Mouse (Mus musculus) liver, adult 2 months (tissue): ENCODE results near the gene Phactr2. TPM values are rescaled to one million over a fixed set of nuclear protein-coding genes. Genes with fewer than 3 reads are reported as not detected.

Source experiments
- DNase-seq: peaks from one replicate; pipeline ENCODE4 v3.0.0-alpha.2; 2011; ENCODE audit warnings: low read depth, low spot score; ENCODE audit errors: extremely low read depth
- H3K27ac ChIP-seq: fragments of 200-500 bp; replicated peaks from 2 replicates; pipeline ENCODE4 v1.5.1; 2012; ENCODE audit warnings: low read depth, mild to moderate bottlenecking, control low read depth, inconsistent platforms, low read length; ENCODE audit not compliant: insufficient read depth
- H3K27me3 ChIP-seq: fragments of 200-500 bp; 2 replicates; pipeline ENCODE4 v1.6.1; 2012; ENCODE audit warnings: mild to moderate bottlenecking, moderate library complexity, low read length, inconsistent platforms; ENCODE audit not compliant: control insufficient read depth, insufficient read depth
- H3K36me3 ChIP-seq: fragments of 200-500 bp; 2 replicates; pipeline ENCODE4 v1.6.1; 2012; ENCODE audit warnings: low read length, inconsistent platforms; ENCODE audit not compliant: control insufficient read depth, insufficient read depth
- H3K4me1 ChIP-seq: fragments of 200-500 bp; 2 replicates; pipeline ENCODE4 v1.6.1; 2011; ENCODE audit warnings: low read length; ENCODE audit not compliant: control insufficient read depth, insufficient read depth
- H3K4me3 ChIP-seq: fragments of 200-500 bp; 2 replicates; pipeline ENCODE4 v1.5.1; 2011; ENCODE audit warnings: low read depth, mild to moderate bottlenecking, control low read depth, low read length, moderate library complexity; ENCODE audit not compliant: insufficient read depth
- H3K79me2 ChIP-seq: fragments of 200-500 bp; 2 replicates; pipeline ENCODE4 v1.6.1; 2012; ENCODE audit warnings: inconsistent platforms, mild to moderate bottlenecking, low read length, moderate library complexity; ENCODE audit not compliant: control insufficient read depth, insufficient read depth
- H3K9ac ChIP-seq: fragments of 200-500 bp; 2 replicates; pipeline ENCODE4 v1.6.1; 2012; ENCODE audit warnings: low read depth, mild to moderate bottlenecking, control low read depth, inconsistent platforms, low read length
- CTCF ChIP-seq: fragments of 200-500 bp; IDR thresholded peaks from 2 replicates; pipeline ENCODE4 v1.5.1; 2011; ENCODE audit warnings: low read depth, low read length, control low read depth
- POLR2A ChIP-seq: fragments of 200-500 bp; IDR thresholded peaks from 2 replicates; pipeline ENCODE4 v1.6.1; 2011; ENCODE audit warnings: low read length, control low read depth; ENCODE audit not compliant: insufficient read depth; ENCODE audit errors: extremely low read depth
- WGBS: fragments of 180-500 bp; shearing (Covaris S2); methylation state at CpG from one replicate; pipeline ENCODE4 v1.1.7; 2018; 5-methylcytosine and 5-hydroxymethylcytosine counted together
- polyA plus RNA-seq: library from polyadenylated mRNA; depleted of rRNA; stranded (reverse); fragments of >200 nt; gene quantifications from 2 replicates; pipeline ENCODE4 v1.2.3, GENCODE M21; 2012
- total RNA-seq: library from RNA; depleted of rRNA; stranded (reverse); fragments of >200 nt; gene quantifications from 2 replicates; pipeline ENCODE4 v1.2.3, GENCODE M21; 2014

Phactr2 gene
- total and polyA plus RNA-seq, 2 experiments = 1.2 to 3.9 TPM

DNA sequence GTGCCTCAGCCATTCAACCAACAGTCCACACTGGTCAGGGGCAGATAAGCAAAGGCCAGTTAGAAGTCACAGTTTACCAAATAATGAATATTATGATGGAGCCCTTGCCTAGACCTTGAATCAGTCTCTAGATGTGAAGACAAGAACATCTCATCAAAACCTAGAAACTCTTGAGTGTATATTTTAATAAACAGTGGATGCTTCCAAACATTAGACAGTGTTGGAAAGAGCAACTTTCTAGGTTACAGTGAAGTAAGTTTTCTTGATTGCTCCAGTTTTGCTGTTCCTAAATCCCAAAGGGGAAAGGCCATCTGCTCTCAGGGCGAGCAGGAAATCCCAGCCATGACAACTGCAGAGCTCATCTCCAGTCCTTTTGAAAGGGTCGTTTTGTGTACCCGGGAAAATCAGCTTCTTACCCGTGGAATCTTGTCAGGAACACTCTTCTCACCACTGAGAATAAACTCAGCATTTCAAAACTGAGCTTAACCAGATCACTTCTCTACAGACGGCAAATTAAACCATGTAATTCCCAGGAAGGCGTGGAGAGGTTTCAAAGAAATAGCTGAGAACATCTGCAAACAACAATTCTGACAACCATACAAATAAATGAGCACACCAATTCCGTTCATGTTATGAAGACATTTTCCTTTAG is 296.1 kb downstream of the Phactr2 start, which contains the start of gene Zc2hc1b:
Zc2hc1b (minus strand) TSS at position 51 of the 652 bp plus-strand sequence.
- Histone ChIP-seq H3K4me1 (no peaks in the 10 kb centered on the region), H3K27ac (no peak within 1 kb of the TSS), H3K36me3 (peaks cover 56% of the 10 kb centered on the region), H3K79me2 (no peaks in the 10 kb centered on the region), H3K4me3 (no peak within 1 kb of the TSS), H3K27me3 (no peaks in the 10 kb centered on the region), H3K9ac (no peak within 1 kb of the TSS)
- no peak for DNase-seq
- WGBS = 86% methylated on average over 7 of the region's 7 CpGs
- TF ChIP-seq CTCF (no peak), POLR2A (no peak)

DNA sequence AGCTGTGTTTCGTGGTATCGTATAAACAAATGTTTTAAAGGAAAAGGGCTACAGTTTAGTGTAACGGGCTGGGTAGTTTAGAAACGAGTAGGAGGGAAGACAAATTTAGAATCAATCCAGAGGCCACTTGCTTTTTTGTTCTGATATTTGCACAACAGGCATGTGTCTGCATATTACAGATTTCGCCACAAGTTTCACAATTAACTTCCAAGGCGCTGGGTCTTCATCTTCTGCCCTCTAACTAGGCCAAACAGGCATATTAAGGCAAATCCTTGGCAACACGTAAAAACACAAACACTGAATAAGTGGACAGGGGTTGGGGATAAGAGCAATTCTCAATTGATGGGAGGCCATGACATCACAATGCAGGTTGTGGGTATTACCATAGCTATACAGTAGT is 298.3 kb downstream of the Phactr2 start:
- WGBS = 92% methylated on average over 7 of the region's 7 CpGs
- no peaks in the 10 kb centered on the region for H3K79me2 ChIP-seq
- no peak for DNase-seq
- H3K4me3 ChIP-seq = no peak overlapping the region
- no peak overlapping the region for H3K27ac ChIP-seq
- TF ChIP-seq POLR2A = no peak
- no peak for TF ChIP-seq CTCF
- no peaks in the 10 kb centered on the region for H3K4me1 ChIP-seq
- H3K9ac ChIP-seq = no peak overlapping the region
- no peaks in the 10 kb centered on the region for H3K27me3 ChIP-seq
- H3K36me3 ChIP-seq = peaks cover 36% of the 10 kb centered on the region

DNA sequence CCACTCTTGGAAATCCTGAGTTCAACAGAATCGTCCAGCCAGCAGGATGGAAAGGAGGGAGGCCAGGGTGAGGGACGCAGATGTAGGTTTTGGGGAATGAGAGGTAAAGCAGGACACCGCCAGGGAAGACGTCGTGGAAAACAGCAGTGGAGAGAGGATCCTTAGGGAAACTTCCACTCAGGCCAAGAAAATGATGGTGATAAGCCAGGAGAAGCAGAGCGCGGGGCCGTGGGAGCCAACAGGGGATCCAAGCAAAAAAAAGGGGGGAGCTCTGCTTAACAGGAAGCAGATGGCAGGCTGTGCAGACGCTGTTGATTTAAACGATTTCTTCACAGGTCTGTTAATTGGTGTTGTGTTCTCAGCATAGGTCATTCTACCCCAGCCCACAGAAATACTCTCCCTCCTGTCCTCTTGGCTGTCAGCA is 301.4 kb downstream of the Phactr2 start:
- TF ChIP-seq POLR2A = no peak
- no peak for TF ChIP-seq CTCF
- Histone ChIP-seq H3K4me3 (no peak overlapping the region), H3K79me2 (no peaks in the 10 kb centered on the region), H3K27me3 (no peaks in the 10 kb centered on the region), H3K9ac (no peak overlapping the region), H3K36me3 (peaks cover 9% of the 10 kb centered on the region; the same call in 1 of the 2 replicates), H3K4me1 (no peaks in the 10 kb centered on the region), H3K27ac (no peak overlapping the region)
- no peak for DNase-seq
- 70% methylated on average over 10 of the region's 10 CpGs for WGBS

DNA sequence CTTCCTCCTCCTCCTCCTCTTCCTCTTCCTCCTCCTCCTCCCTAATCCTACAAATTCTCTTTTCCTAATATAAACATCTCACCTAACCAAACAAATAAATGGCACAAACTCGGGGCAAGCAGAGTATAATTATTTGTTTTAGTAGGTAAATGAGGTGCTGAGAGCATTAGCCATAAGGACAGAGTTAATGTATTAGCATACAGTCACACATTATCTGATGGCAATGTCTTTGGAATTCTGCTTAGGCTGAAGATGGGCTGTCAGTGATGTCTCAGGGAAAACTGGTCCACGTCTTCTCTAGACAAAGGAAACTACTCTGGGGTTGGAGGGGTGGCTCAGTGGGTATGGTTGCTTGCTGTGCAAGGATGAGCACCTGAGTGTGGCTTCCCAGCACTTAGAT is 302.8 kb downstream of the Phactr2 start:
- Histone ChIP-seq H3K79me2 (no peaks in the 10 kb centered on the region), H3K27me3 (no peaks in the 10 kb centered on the region), H3K4me1 (no peaks in the 10 kb centered on the region), H3K36me3 (no peaks in the 10 kb centered on the region), H3K4me3 (no peak overlapping the region), H3K27ac (no peak overlapping the region), H3K9ac (no peak overlapping the region)
- 50% methylated on average over 2 of the region's 2 CpGs for WGBS
- TF ChIP-seq POLR2A (no peak), CTCF (no peak)
- DNase-seq = no peak

DNA sequence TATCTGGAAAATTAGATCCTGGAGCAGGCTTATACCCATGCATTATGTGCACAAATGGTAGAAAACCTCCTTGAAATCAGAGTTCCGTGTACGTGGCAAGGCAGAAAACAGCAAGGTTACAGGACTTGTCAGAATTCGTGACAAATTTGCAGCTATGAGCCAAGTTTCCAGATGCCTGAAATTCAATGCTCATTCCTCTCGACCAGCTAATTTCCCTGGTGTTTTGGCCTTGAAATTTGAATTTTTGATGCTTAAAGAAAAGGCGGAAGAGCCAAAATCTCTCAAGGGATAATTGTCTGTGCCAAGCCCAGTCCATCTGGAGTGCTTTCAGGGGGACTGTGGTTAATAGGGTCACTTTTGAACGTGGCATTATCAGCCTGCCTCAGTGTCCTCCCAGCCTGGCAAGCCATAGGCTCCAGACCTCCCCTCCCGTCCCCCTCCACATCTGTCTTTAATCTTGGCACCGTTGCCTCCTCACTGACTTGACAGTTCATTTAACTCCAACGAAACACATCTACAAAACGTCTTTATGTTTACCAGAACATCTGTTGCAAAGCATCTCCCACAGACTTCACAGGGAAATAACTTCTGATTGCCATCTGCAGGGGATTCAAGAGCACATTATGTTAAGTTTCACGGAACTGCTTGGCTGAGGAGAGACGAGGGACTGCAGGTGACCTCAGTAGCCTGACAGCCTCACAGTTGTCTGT is 303.3 kb downstream of the Phactr2 start:
- no peak for TF ChIP-seq CTCF
- Histone ChIP-seq H3K4me3 (no peak overlapping the region), H3K4me1 (no peaks in the 10 kb centered on the region), H3K79me2 (no peaks in the 10 kb centered on the region), H3K9ac (no peak overlapping the region), H3K27ac (no peak overlapping the region), H3K27me3 (no peaks in the 10 kb centered on the region), H3K36me3 (no peaks in the 10 kb centered on the region)
- DNase-seq = no peak
- 63% methylated on average over 12 of the region's 12 CpGs for WGBS

DNA sequence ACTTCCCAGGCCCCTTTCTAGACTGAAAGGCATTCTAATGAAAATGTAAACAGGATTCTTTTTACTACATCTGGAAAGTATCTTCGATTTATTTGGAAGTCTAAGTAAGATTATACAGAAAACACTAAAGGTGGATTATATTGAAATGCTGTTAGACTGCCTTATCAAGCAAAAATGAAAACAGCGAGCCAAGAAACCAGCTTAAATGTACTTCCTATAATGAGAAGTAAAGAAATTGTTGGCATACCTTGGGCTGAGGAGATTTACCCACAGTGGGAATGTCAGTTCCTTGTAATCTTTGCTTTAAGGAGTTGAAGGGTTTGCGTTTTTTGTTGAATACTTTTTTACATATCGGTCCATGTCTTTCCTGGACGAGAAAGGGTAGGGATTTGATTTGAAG is 305.8 kb downstream of the Phactr2 start:
- DNase-seq = no peak
- H3K4me3 ChIP-seq = no peak overlapping the region
- H3K36me3 ChIP-seq = no peaks in the 10 kb centered on the region
- H3K79me2 ChIP-seq = no peaks in the 10 kb centered on the region
- 80% methylated on average over 5 of the region's 5 CpGs for WGBS
- no peak overlapping the region for H3K9ac ChIP-seq
- no peaks in the 10 kb centered on the region for H3K4me1 ChIP-seq
- TF ChIP-seq POLR2A (no peak), CTCF (no peak)
- H3K27ac ChIP-seq = no peak overlapping the region
- no peaks in the 10 kb centered on the region for H3K27me3 ChIP-seq
